Mouse (Mus musculus) embryonic fibroblast, embryonic 13.5 days (primary cell): ENCODE results near the gene Acer2.

Experiments
- CTCF ChIP-seq: IDR thresholded peaks from 2 replicates; pipeline ENCODE4 v1.5.1; 2011; ENCODE audit warnings: mild to moderate bottlenecking, control low read depth, low read length, moderate library complexity, borderline replicate concordance; ENCODE audit not compliant: insufficient read depth
- POLR2A ChIP-seq: IDR thresholded peaks from 2 replicates; pipeline ENCODE4 v1.6.1; 2011; ENCODE audit warnings: low read depth, mild to moderate bottlenecking, control low read depth, low read length, moderate library complexity

GRCm38 (mm10) chr4:86873072-86873471 lies 1.1 kb upstream of the Acer2 start:
- TF ChIP-seq POLR2A (no peak), CTCF (no peak)
